Comparison of ENCODE assay signal across 8 mouse cellular contexts in genomic region chr2:152830021-152830921, GRCm38 (mm10). TPM values are rescaled to one million over a fixed set of nuclear protein-coding genes. Genes with fewer than 3 reads are reported as not detected.
DNase-seq lines count a peak whose midpoint lies in the region; ATAC-seq and TF ChIP-seq lines count a peak whose summit lies in the region.

No protein-coding gene starts in this region.

- H3K9ac ChIP-seq in embryonic facial prominence, embryonic 11.5 days (replicated peaks; ENCODE audit: low read length): peak overlapping the region; percentile 94
- peak overlapping the region; percentile 85 for H3K9ac ChIP-seq in limb, embryonic 11.5 days (ENCODE audit: low read length)
- peak overlapping the region; percentile 94 for H3K9ac ChIP-seq in midbrain, embryonic 13.5 days (replicated peaks)

- peaks cover 5% of the 10 kb centered on the region for H3K4me1 ChIP-seq in embryonic facial prominence, embryonic 11.5 days (ENCODE audit: control insufficient read depth, insufficient read depth, low read length)
- peaks cover 24% of the 10 kb centered on the region for H3K4me1 ChIP-seq in limb, embryonic 11.5 days (ENCODE audit: control insufficient read depth, insufficient read depth, low read length)
- peaks cover 50% of the 10 kb centered on the region for H3K4me1 ChIP-seq in midbrain, embryonic 13.5 days (replicated peaks)
- H3K4me1 ChIP-seq in small intestine, adult 2 months (ENCODE audit: control insufficient read depth, insufficient read depth, insufficient read length, low read length): peaks cover 27% of the 10 kb centered on the region; the same call in 1 of the 2 replicates

- H3K27ac ChIP-seq in embryonic facial prominence, embryonic 11.5 days (replicated peaks; ENCODE audit: low read depth, low read length): peak overlapping the region; percentile 95
- H3K27ac ChIP-seq in limb, embryonic 11.5 days (replicated peaks; ENCODE audit: low read depth, low read length): peak overlapping the region; percentile 90
- H3K27ac ChIP-seq in midbrain, embryonic 13.5 days: peak overlapping the region; percentile 97
- peak overlapping the region; percentile 91 for H3K27ac ChIP-seq in small intestine, adult 2 months (ENCODE audit: insufficient read depth, low read depth, low read length)

- ATAC-seq in embryonic facial prominence, embryonic 11.5 days (replicated peaks; ENCODE audit: insufficient number of reproducible peaks, low FRiP score, low TSS enrichment, low read depth): peak; percentile 80
- ATAC-seq in limb, embryonic 11.5 days (ENCODE audit: insufficient number of reproducible peaks, low FRiP score, low TSS enrichment, low read depth): peak; percentile 73
- peak; percentile 77 for ATAC-seq in midbrain, embryonic 13.5 days

- H3K27me3 ChIP-seq in embryonic facial prominence, embryonic 11.5 days (ENCODE audit: control insufficient read depth, insufficient read depth, low read length): no peaks in the 10 kb centered on the region
- no peaks in the 10 kb centered on the region for H3K27me3 ChIP-seq in limb, embryonic 11.5 days (ENCODE audit: control insufficient read depth, insufficient read depth, low read length)
- H3K27me3 ChIP-seq in midbrain, embryonic 13.5 days: no peaks in the 10 kb centered on the region
- H3K27me3 ChIP-seq in small intestine, adult 2 months (ENCODE audit: control insufficient read depth, insufficient read depth, low read length): no peaks in the 10 kb centered on the region

- no peaks in the 10 kb centered on the region for H3K9me3 ChIP-seq in embryonic facial prominence, embryonic 11.5 days (replicated peaks; ENCODE audit: control insufficient read depth, low read length)
- H3K9me3 ChIP-seq in limb, embryonic 11.5 days (ENCODE audit: control insufficient read depth, low read length): no peaks in the 10 kb centered on the region
- no peaks in the 10 kb centered on the region for H3K9me3 ChIP-seq in midbrain, embryonic 13.5 days

- TF ChIP-seq POLR2A in small intestine, adult 2 months (IDR thresholded peaks at IDR 0.05; ENCODE audit: low read depth, low read length): peak; percentile 27; the same call in 1 of the 2 replicates

- peak; percentile 71; the same call in 1 of the 2 replicates for TF ChIP-seq CTCF in small intestine, adult 2 months (IDR thresholded peaks at IDR 0.05; ENCODE audit: extremely low read depth, insufficient read length, insufficient replicate concordance, low read depth, low read length)

- 3% methylated on average over 30 of the region's 31 CpGs for WGBS in embryonic facial prominence, embryonic 11.5 days
- WGBS in limb, embryonic 11.5 days: 3% methylated on average over 31 of the region's 31 CpGs
- WGBS in midbrain, embryonic 13.5 days: under 1% methylated on average over 31 of the region's 31 CpGs
- WGBS in small intestine, adult 2 months: 2% methylated on average over 31 of the region's 31 CpGs

- H3K4me3 ChIP-seq in embryonic facial prominence, embryonic 11.5 days (ENCODE audit: low read depth, low read length): peak overlapping the region; percentile 72
- peak overlapping the region; percentile 62 for H3K4me3 ChIP-seq in limb, embryonic 11.5 days (ENCODE audit: low read depth, low read length)
- H3K4me3 ChIP-seq in midbrain, embryonic 13.5 days (replicated peaks): peak overlapping the region; percentile 78
- peak overlapping the region; percentile 71 for H3K4me3 ChIP-seq in small intestine, adult 2 months (ENCODE audit: low read depth, low read length)

- DNase-seq in 3134 (ENCODE audit: extremely low read depth, insufficient read length, low spot score): peak; percentile 92
- peak; percentile 91 for DNase-seq in adrenal gland, postnatal 25 days
- DNase-seq in embryonic facial prominence, embryonic 11.5 days (ENCODE audit: low spot score): peak; percentile 92
- peak; percentile 100 for DNase-seq in heart, adult 11 months
- peak; percentile 93 for DNase-seq in kidney, adult 11 months
- DNase-seq in limb, embryonic 11.5 days (ENCODE audit: low spot score): peak; percentile 88

- H3K36me3 ChIP-seq in embryonic facial prominence, embryonic 11.5 days (replicated peaks; ENCODE audit: control insufficient read depth, insufficient read depth, low read depth, low read length): no peaks in the 10 kb centered on the region; the same call in 1 of the 2 replicates
- no peaks in the 10 kb centered on the region; the same call in 1 of the 2 replicates for H3K36me3 ChIP-seq in limb, embryonic 11.5 days (ENCODE audit: control insufficient read depth, insufficient read depth, low read length)
- H3K36me3 ChIP-seq in midbrain, embryonic 13.5 days: peaks cover 5% of the 10 kb centered on the region; the same call in 1 of the 2 replicates
- 0 out of 2 replicates have a peak, but pooled peaks cover 1% of the 10 kb centered on the region for H3K36me3 ChIP-seq in small intestine, adult 2 months (ENCODE audit: control insufficient read depth, insufficient read depth, low read length)

- H3K4me2 ChIP-seq in embryonic facial prominence, embryonic 11.5 days (ENCODE audit: low read depth, low read length): peak overlapping the region; percentile 57
- peak overlapping the region; percentile 64 for H3K4me2 ChIP-seq in limb, embryonic 11.5 days (ENCODE audit: low read depth, severe bottlenecking)
- peak overlapping the region; percentile 91 for H3K4me2 ChIP-seq in midbrain, embryonic 13.5 days (replicated peaks)

RNA-seq across cellular contexts. Expression of gene Bcl2l1, which starts 1.3 kb away (rescaled TPM):
- total RNA-seq in adrenal gland, postnatal 25 days (2021): 48.9 and 61.8 TPM in 2 replicates
- 100 and 107 TPM in 2 replicates for polyA plus RNA-seq in embryonic facial prominence, embryonic 11.5 days (2014; fragmentation: Nextera tagmentation; extraction: Ambion mirVana)
- polyA plus RNA-seq in limb, embryonic 11.5 days (2014; fragmentation: Nextera tagmentation; extraction: Ambion mirVana): 109 and 110 TPM in 2 replicates
- polyA plus RNA-seq in midbrain, embryonic 13.5 days (2015; fragmentation: Nextera tagmentation; extraction: Ambion mirVana): 190 and 195 TPM in 2 replicates
- 20.7 and 53.8 TPM in 2 replicates for polyA plus RNA-seq in small intestine, adult 2 months (2012; rRNA removed)

RNA-seq across cellular contexts. Expression of gene Tpx2, which starts 17.5 kb away (rescaled TPM):
- 9.6 and 13.5 TPM in 2 replicates for total RNA-seq in adrenal gland, postnatal 25 days (2021)
- polyA plus RNA-seq in embryonic facial prominence, embryonic 11.5 days (2014; fragmentation: Nextera tagmentation; extraction: Ambion mirVana): 170 and 190 TPM in 2 replicates
- 172 and 182 TPM in 2 replicates for polyA plus RNA-seq in limb, embryonic 11.5 days (2014; fragmentation: Nextera tagmentation; extraction: Ambion mirVana)
- polyA plus RNA-seq in midbrain, embryonic 13.5 days (2015; fragmentation: Nextera tagmentation; extraction: Ambion mirVana): 38.7 and 46.4 TPM in 2 replicates
- 0.52 and 1.3 TPM in 2 replicates for polyA plus RNA-seq in small intestine, adult 2 months (2012; rRNA removed)

Comparison
In these comparisons a context has a peak if more than half of its experiments do, and no peak if none do; other contexts are left out.
1. Peak in every context shown above with its lines: DNase-seq, ATAC-seq, H3K4me3 ChIP-seq and H3K27ac ChIP-seq.
2. RNA of gene Tpx2, which starts 17.5 kb away (polyA plus RNA-seq): 170 to 190 TPM in embryonic facial prominence, embryonic 11.5 days, 172 to 182 TPM in limb, embryonic 11.5 days and 38.7 to 46.4 TPM in midbrain, embryonic 13.5 days; 0.52 to 1.3 TPM in small intestine, adult 2 months; every median in the first group is over 10 times any median in the second.